Mouse (Mus musculus) right cerebral cortex, postnatal 14 days (tissue): Measurements from ENCODE around the gene L3mbtl4.
"Not testable (repeated sequence)": the region's sequence is repeated elsewhere in the genome, so short reads cannot be mapped to it uniquely, and the experiment has no call there.

ENCODE experiments used
- DNase-seq: peaks from one replicate; pipeline ENCODE4 v3.0.0; 2022

Gene L3mbtl4

GRCm38 (mm10) chr17:68405993-68406392 is 132.4 kb downstream of the L3mbtl4 start:
- no peak for DNase-seq

GRCm38 (mm10) chr17:68407121-68407520 is 133.5 kb downstream of the L3mbtl4 start:
- not testable (repeated sequence) for DNase-seq

DNA sequence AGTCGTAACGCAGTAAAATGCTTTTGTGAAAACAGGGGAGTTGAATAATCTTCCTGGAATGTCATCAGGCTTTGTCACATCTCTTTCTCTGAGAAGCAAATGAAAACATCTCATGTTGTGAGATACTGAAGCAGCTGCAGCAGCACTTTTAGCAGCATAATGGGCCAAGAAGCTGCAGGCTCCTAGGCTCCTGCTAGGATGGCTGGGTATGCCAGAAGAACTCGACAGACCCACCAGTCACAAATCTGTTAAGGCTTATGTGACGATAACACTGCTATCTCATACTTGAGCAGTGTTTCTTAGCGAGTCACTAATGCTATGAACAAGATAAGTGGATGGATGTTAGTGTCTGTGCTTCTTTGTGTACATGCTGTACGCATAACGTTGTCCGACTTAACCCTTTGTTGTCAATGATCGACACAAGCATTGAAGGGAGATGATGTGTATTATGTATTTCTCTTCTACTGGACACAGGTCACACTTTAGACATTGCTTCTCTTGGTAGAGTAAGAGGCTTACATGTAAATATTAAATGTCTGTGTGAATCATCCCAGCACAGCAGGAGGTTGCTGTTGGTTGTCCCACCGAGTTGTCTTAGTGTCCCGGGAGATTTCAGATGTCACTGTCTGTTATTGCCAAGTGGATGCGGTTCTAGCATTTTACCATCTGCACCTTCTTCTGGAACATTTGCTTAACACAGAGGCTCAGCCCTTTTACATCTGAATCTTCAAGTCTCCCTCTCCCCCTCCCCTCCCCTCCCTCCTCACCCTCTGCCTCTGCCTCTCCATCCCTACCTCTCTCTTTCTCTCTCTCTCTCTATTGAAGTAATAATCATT is 149.3 kb downstream of the L3mbtl4 start:
- DNase-seq, result no peak

DNA sequence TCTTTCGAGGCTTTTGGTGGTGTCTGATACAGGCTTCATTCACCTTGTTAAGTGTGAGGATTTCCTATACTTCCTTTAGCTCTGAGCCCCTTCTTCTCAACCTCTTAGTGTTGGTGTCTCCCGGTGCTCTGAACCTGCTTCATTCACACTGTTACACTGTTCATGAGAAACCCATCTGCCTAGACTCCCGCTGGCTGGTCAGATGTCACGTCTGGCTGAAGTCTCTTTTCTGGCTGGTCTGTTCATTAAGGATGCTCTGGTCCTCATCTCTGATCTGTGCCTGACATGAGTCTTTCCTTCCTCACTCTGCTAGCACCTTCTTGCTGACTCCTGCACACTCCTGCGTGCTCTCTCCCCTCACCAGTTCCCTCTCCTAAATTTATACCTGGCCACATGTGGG is 160.0 kb downstream of the L3mbtl4 start:
- DNase-seq, result no peak

GRCm38 (mm10) chr17:68450921-68451320 is 177.3 kb downstream of the L3mbtl4 start:
- no peak for DNase-seq

- no peak for DNase-seq
Observed at GRCm38 (mm10) chr17:68461471-68461870, 187.9 kb downstream of the L3mbtl4 start.

- no peak for DNase-seq
Observed at GRCm38 (mm10) chr17:68467311-68467710, 193.7 kb downstream of the L3mbtl4 start.

GRCm38 (mm10) chr17:68490065-68490691 is 216.6 kb downstream of the L3mbtl4 start:
- no peak for DNase-seq

DNA sequence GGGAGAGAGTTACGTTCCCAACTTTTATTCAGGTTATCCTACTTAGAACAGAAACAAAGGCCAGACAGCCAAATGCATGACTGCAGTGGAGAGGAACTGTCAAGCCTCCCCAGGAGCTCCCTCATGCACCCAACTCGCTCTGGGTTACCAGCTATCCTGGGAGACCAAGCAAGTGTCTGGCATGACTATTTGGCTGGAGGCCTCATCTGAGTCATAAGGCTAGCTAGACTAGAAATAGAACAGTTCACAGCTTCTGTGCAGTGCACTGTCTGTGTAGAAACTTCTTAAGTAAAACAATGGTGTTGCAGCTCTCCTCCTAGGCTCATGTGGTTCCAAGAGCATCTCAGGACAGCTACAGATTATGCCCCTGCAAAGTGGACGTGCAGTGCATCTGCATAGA is 218.6 kb downstream of the L3mbtl4 start:
- DNase-seq, result no peak

- DNase-seq, result not testable (repeated sequence)
Observed at GRCm38 (mm10) chr17:68502998-68503397, 229.4 kb downstream of the L3mbtl4 start.

DNA sequence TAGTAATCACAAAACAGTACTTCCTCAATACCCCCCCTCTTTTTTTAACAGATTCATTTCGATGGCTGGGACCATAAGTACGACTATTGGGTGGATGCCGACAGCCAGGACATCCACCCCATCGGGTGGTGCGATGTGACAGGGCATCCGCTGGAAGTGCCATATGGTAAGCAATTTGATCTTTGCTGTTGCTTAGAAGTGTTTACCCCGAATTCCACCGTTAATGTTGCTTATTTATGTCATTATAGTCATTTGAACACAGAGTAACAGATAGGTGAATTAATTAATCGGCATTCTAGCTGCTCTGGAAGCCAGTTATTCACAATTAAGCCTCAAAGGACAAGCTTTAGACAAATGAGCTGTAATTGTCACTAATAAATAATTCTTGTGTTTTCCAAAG is 286.1 kb downstream of the L3mbtl4 start:
- no peak for DNase-seq

- DNase-seq, result no peak
Observed at GRCm38 (mm10) chr17:68560264-68560663, 286.7 kb downstream of the L3mbtl4 start.

DNA sequence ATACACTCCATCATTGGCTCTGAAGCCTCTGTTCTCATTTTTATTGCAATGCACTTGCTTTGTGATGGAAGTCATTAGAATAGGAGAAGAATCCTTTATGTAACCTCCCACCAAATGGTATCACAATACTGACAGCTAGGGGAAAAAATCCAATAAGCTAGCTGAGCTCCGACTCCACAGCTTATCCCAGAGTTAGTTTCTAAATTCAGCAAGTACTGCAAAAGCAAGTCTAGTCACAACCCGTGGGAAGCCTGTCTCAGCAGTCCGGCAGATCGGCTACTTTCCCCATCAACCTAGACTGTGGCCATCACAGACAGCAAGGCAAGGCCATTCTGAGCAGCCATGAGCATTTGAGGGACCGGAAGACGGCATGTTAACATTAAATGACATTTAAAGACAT is 298.2 kb downstream of the L3mbtl4 start:
- no peak for DNase-seq

- no peak for DNase-seq
Observed at GRCm38 (mm10) chr17:68585195-68585594, 311.6 kb downstream of the L3mbtl4 start.

- no peak for DNase-seq
Observed at GRCm38 (mm10) chr17:68591619-68592018, 318.0 kb downstream of the L3mbtl4 start.

GRCm38 (mm10) chr17:68602744-68603143 is 329.1 kb downstream of the L3mbtl4 start:
- DNase-seq, result no peak

DNA sequence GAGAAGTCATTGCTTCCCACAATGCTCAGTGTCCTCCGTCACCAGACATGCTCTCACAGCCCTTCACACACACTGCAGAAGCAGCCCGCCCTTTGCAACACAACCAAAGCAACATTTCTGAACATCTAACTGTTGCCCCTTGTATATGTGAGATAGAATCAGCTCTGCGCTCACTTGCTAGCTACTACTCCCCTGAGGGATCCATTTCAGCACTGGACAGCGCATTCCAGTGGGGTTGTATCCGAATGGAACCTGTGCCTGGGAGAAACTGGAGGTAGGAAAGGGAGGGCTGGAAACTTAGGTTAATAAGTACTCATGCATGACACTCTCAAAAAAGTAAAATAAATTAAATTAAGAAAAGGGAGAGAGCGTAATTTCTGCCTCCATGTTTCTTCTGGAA is 334.1 kb downstream of the L3mbtl4 start:
- DNase-seq, result no peak

DNA sequence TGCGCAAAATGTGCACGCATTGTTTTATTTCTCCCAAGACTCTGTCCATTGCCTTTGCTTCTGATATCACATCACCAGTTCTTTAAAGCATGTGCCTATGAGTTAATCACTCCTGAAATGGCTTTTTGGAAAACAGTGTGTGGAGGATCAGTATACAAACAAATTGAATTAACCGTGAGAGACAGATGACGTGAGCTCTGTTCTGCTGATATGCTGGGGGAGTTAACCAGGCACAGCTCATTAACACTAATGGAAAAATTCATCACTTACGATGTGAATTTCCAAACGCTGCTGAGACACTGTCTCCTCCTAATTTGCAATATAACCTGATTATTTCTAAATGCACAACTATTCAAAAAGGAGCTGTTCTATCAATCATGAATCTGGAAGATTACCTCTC is 337.6 kb downstream of the L3mbtl4 start:
- DNase-seq, result no peak

DNA sequence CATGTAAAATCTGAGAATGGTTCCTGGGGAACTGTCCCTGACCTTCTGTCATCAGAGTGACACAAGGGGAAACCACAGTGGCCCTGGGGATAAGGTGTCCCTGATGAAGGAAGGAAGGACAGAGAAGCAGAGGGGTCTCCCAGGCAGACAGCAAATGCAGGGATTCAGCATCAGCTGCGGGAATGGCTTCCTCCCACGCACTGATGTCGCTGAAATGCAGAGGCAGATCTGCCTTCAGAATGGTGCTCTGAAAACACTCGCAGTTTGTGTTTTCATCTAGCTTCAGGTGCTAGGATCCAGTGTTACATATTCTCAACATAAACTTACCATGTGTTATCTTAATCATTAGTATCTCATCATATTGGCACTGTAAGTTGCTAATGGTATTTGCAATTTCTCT is 351.7 kb downstream of the L3mbtl4 start:
- peak; percentile 28 for DNase-seq

GRCm38 (mm10) chr17:68629631-68630426 is 356.2 kb downstream of the L3mbtl4 start:
- no peak for DNase-seq

DNA sequence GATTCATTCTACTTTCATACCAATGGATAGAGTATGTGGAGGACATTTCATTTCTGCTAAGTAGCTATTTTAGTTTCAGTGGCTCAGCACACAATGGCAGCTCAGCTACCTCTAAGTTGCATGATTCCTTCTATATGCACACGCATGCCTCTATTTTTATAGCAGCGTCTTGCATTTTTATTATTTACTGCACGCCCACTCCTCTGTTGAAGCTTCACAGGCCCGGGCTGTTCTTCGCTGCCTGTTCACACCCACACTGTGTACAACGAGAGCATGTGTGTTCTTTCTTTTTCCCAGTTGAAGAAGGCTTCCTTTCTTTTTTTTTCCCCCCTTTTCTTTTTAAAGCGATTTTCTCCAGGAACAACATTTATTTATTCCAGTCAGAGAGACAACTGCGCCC is 357.8 kb downstream of the L3mbtl4 start:
- DNase-seq, result peak; percentile 6

GRCm38 (mm10) chr17:68640187-68640586 is 366.6 kb downstream of the L3mbtl4 start:
- no peak for DNase-seq

- no peak for DNase-seq
Observed at GRCm38 (mm10) chr17:68642521-68643088, 369.0 kb downstream of the L3mbtl4 start.
